Mouse (Mus musculus) embryonic fibroblast, embryonic 13.5 days (primary cell): ENCODE measurements around the gene Usp46. TPM values are rescaled to one million over a fixed set of nuclear protein-coding genes. Genes with fewer than 3 reads are reported as not detected.

Experiments
- H3K27ac ChIP-seq: 2 replicates; pipeline ENCODE4 v1.5.1; 2012; ENCODE audit warnings: low read length, control low read depth, inconsistent platforms; ENCODE audit not compliant: insufficient read depth
- H3K4me1 ChIP-seq: 2 replicates; pipeline ENCODE4 v1.6.1; 2011; ENCODE audit warnings: low read length; ENCODE audit not compliant: control insufficient read depth, insufficient read depth
- H3K4me3 ChIP-seq: 2 replicates; pipeline ENCODE4 v1.5.1; 2011; ENCODE audit warnings: mild to moderate bottlenecking, control low read depth, low read length; ENCODE audit not compliant: insufficient read depth
- CTCF ChIP-seq: IDR thresholded peaks from 2 replicates; pipeline ENCODE4 v1.5.1; 2011; ENCODE audit warnings: mild to moderate bottlenecking, control low read depth, low read length, moderate library complexity, borderline replicate concordance; ENCODE audit not compliant: insufficient read depth
- POLR2A ChIP-seq: IDR thresholded peaks from 2 replicates; pipeline ENCODE4 v1.6.1; 2011; ENCODE audit warnings: low read depth, mild to moderate bottlenecking, control low read depth, low read length, moderate library complexity
- polyA plus RNA-seq: library from polyadenylated mRNA; stranded (reverse); fragments of >200 nt; gene quantifications from 2 replicates; pipeline ENCODE4 v1.2.4, GENCODE M21; 2011; ENCODE audit warnings: low read depth; ENCODE audit not compliant: missing spikeins, insufficient read length

The Usp46 gene
- polyA plus RNA-seq, 1 experiment = 30.6 TPM

- Histone ChIP-seq H3K4me1 (no peaks in the 10 kb centered on the region), H3K4me3 (no peak overlapping the region), H3K27ac (no peak overlapping the region)
- TF ChIP-seq CTCF (no peak), POLR2A (no peak)
Observed at GRCm38 (mm10) chr5:74034177-74034576, 34.1 kb downstream of the Usp46 start.

GRCm38 (mm10) chr5:74029787-74030186 lies 38.4 kb downstream of the Usp46 start:
- TF ChIP-seq POLR2A = no peak
- TF ChIP-seq CTCF = no peak
- H3K4me3 ChIP-seq = no peak overlapping the region
- no peak overlapping the region for H3K27ac ChIP-seq
- no peaks in the 10 kb centered on the region for H3K4me1 ChIP-seq

GRCm38 (mm10) chr5:74028691-74029479 lies 39.3 kb downstream of the Usp46 start:
- no peak overlapping the region for H3K27ac ChIP-seq
- TF ChIP-seq POLR2A = no peak
- TF ChIP-seq CTCF = no peak
- H3K4me1 ChIP-seq = no peaks in the 10 kb centered on the region
- H3K4me3 ChIP-seq = no peak overlapping the region

GRCm38 (mm10) chr5:74028221-74028620 lies 40.0 kb downstream of the Usp46 start:
- no peak for TF ChIP-seq POLR2A
- TF ChIP-seq CTCF = no peak
- Histone ChIP-seq H3K27ac (no peak overlapping the region), H3K4me3 (no peak overlapping the region), H3K4me1 (no peaks in the 10 kb centered on the region)

GRCm38 (mm10) chr5:74020506-74020905 lies 47.7 kb downstream of the Usp46 start:
- H3K27ac ChIP-seq = no peak overlapping the region

GRCm38 (mm10) chr5:74018870-74019565 lies 49.2 kb downstream of the Usp46 start:
- H3K27ac ChIP-seq = no peak overlapping the region
- no peak overlapping the region for H3K4me3 ChIP-seq
- no peak for TF ChIP-seq CTCF
- no peak for TF ChIP-seq POLR2A
- H3K4me1 ChIP-seq = no peaks in the 10 kb centered on the region

More at GRCm38 (mm10) chr5:74020506-74020905, 47.7 kb downstream of the Usp46 start:
- no peak for TF ChIP-seq POLR2A
- TF ChIP-seq CTCF = no peak
- H3K4me3 ChIP-seq = no peak overlapping the region
- H3K4me1 ChIP-seq = no peaks in the 10 kb centered on the region

DNA sequence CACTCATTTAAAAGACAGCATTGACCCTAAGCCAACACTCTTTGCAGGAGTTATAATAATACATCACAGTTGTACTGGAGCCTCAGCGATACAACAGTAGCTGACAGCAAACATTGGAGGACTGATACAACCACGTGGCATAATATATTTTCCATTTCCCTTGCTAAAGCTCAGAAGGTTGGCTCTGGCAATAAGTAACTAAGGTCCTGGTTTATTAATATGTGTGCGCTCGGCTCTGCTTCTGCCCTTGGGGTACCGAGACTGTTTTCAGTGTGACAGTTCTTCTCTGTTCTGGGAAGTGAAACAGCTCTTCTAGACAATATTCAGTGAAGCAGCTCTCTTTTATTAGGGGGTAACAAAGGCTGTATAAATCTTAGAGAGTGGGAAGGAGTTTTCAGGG lies 50.7 kb downstream of the Usp46 start:
- Histone ChIP-seq H3K4me3 (no peak overlapping the region), H3K27ac (no peak overlapping the region), H3K4me1 (no peaks in the 10 kb centered on the region)
- no peak for TF ChIP-seq CTCF
- TF ChIP-seq POLR2A = no peak

GRCm38 (mm10) chr5:74011629-74012028 lies 56.6 kb downstream of the Usp46 start:
- no peak overlapping the region for H3K27ac ChIP-seq
- no peak for TF ChIP-seq POLR2A
- TF ChIP-seq CTCF = no peak
- no peak overlapping the region for H3K4me3 ChIP-seq
- no peaks in the 10 kb centered on the region for H3K4me1 ChIP-seq

- TF ChIP-seq CTCF (no peak), POLR2A (0 out of 2 replicates have a peak, but pooled peaks have one; percentile 21)
- no peaks in the 10 kb centered on the region for H3K4me1 ChIP-seq
Observed at GRCm38 (mm10) chr5:74007492-74008070, 60.6 kb downstream of the Usp46 start.

More at GRCm38 (mm10) chr5:74007492-74008070, 60.6 kb downstream of the Usp46 start:
- Histone ChIP-seq H3K4me3 (no peak overlapping the region), H3K27ac (peak overlapping the region; percentile 8; the same call in 1 of the 2 replicates)
